Mouse (Mus musculus): Measurements from ENCODE around the gene Elmo1.

DNA sequence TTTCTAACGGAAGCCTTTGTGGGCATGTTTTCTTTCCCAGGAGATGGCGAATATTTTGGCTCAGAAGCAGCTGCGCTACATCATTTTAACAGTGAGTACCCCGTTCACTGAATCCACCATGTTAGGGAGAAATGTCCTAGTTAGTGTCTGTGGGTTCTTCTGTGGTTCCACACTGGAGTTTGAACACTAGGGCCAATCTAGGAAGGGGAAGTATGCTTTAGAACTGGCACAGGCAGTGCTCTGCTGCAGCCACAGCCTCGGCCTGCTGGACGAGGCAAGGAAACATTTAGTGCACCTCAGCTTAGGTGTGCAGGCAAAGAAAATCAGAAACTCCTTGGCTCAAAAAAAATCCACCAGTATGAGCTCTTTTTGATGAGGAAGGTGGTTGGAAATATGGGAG lies 196.3 kb downstream of the Elmo1 start:
- TF ChIP-seq TCF12 (IDR thresholded peaks at IDR 0.05; ENCODE audit: low read depth, low read length) (no peak), CTCF (conservative IDR thresholded peaks at IDR 0.05 in 1 of 2, IDR thresholded peaks at IDR 0.05 in 1 of 2; ENCODE audit: low read depth in 2 of 2, low read length in 2 of 2) (no peak), MAFK (IDR thresholded peaks at IDR 0.05; ENCODE audit: insufficient replicate concordance, low read length) (no peak), USF1 (IDR thresholded peaks at IDR 0.05; ENCODE audit: low read depth, low read length) (no peak), EP300 (IDR thresholded peaks at IDR 0.05; ENCODE audit: low read length) (no peak), CHD1 (IDR thresholded peaks at IDR 0.05; ENCODE audit: low read depth, low read length) (no peak), POLR2AphosphoS2 (IDR thresholded peaks at IDR 0.05; ENCODE audit: low read depth, low read length) (no peak), MEF2A (IDR thresholded peaks at IDR 0.05; ENCODE audit: borderline replicate concordance, low read depth, low read length) (no peak), JUN (IDR thresholded peaks at IDR 0.05; ENCODE audit: insufficient read depth, low read depth, low read length) (no peak), E2F4 (IDR thresholded peaks at IDR 0.05; ENCODE audit: insufficient replicate concordance, low read depth, low read length) (no peak)
